Mouse (Mus musculus) gastrocnemius, adult 18-20 months (tissue): ENCODE data around the gene Ifit1bl2. TPM values are rescaled to one million over a fixed set of nuclear protein-coding genes. Genes with fewer than 3 reads are reported as not detected.
A peak's percentile ranks its signal among the peaks of the same experiment; 100 is the strongest.
"Not testable (repeated sequence)": the region's sequence is repeated elsewhere in the genome, so short reads cannot be mapped to it uniquely, and the experiment has no call there.

ENCODE experiments used
- DNase-seq: peaks from one replicate; pipeline ENCODE4 v3.0.0; 2021; ENCODE audit warnings: low spot score
- long read RNA-seq, 2 experiments: library from polyadenylated mRNA; stranded (forward); transcript quantifications; one replicate each; pipeline ENCODE4 v2.0.0; 2021
- total RNA-seq, 2 experiments: library from RNA; stranded (reverse); gene quantifications; 2 replicates each; pipeline ENCODE4 v1.2.3; 2021

The Ifit1bl2 gene
- total RNA-seq: not detected
- long read RNA-seq, experiment 1: 0 reads
- long read RNA-seq, experiment 2: 0 reads

DNA sequence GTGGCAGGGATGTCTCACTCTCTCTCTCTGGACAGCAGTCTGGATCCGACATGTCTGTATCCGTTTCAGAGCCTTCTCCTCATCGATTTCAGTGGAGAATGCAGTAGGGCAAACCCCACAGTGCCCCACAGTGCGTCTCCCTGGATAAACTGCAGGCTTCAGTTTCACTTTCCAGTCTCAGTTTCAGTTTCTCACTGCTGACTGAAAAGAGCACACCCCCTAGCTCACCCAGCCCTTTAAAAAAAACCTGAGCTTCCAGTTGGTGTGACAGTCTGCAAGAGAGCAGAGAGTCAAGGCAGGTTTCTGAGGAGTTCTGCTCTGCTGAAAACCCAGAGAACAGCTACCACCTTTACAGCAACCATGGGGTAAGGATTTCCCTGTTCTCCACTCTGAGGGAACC is at the start of gene Ifit1bl2, which contains the start of gene Ifit1:
Gene Ifit1bl2, minus strand, starts transcription at position 121 of the 400 bp plus-strand sequence.
Gene Ifit1, plus strand, starts transcription at position 249 of the 400 bp plus-strand sequence.
- DNase-seq: peak; percentile 7

DNA sequence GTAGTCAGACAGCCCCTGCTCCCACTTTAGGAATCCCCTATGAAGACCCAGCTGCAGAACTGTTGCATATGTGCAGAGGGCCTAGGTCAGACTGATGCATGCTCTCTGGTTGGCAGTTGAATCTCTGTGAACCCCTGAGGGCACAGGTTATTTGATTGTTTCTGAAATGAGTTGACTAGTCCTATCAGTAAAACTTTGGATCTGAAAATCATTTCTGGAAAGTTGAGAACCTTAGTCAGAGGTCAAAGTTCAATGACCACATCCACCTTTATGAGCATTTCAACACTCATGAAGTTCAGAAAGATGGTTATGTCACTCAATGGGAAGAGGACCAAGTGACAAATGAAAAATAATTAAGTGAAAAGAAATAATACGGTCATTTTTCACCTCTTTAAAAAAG is 45.0 kb upstream of the Ifit1bl2 start:
- DNase-seq: no peak

DNA sequence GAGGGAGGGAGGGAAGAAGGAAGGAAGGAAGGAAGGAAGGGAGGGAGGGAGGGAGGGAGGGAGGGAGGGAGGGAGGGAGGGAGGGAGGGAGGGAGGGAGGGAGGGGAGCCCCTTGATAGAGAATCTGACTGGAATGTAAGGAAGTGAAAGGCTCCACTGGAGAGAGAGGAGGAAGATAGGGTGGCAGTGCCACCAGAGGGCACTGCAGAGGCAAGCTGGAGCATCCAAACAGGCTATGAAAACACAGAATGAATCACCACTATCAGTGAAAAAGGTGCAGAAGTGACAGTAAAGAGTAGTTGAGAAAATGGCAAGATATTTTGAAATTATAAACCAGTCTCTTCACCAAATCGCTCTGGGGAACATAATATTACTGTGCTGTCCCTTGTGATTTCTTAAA is 44.3 kb upstream of the Ifit1bl2 start:
- DNase-seq: no peak

DNA sequence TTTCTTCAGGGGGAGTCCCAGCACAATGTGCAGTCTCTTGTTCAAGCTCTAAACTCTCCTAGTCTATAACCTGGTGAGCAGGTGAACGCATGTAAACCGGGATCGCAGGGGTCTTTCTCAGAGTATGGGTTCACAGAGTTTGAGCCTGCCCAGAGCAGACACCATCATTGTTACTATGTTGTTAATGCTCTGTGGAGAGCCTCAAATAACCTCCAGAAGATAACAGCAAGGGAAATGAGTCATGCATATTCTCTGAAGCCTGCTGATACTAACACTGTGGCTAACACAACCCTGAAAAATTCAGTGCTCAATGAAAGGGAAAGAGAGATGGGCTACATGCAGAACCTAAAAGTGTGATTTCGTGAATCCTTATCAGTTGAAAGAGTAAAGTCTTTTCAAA is 37.9 kb upstream of the Ifit1bl2 start:
- DNase-seq: no peak

DNA sequence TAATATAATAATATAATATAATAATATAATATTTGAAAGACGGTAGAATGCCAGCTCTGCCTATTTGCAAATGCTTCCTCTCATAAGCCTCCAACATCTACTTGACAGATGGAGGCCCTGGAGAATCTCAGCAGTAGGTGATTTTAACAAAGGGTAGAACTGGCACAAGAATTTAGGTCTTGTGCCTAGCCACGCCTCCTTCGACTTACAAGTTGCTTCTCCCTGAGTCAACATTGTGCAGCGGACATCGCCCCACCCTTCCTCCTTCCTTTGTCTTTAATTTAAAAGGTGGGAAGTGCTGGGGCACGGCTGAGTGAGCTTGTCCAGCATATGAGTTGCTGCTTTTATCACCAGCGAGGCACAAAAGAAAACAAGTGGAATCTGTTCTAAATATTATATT is 32.9 kb upstream of the Ifit1bl2 start:
- DNase-seq: peak; percentile 9

DNA sequence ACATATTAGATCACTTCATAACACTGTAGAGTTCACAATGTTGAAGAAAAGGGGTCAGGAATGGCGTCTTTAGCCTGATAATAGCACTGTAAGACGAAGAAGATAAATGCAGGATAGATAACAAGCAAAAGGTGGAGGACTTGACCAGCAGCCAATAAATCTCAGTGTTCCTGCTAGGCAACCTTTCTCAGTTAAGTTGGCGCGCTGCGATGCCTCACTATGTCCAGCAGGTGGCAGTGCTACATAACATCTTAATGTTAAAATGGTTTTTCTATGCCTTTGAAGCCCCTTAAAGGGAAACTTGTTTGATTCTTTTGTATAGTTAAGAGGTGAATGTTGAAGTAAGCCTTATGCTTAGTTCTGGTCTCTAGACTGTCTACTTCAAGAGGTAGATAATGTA is 25.6 kb upstream of the Ifit1bl2 start:
- DNase-seq: peak; percentile 52

DNA sequence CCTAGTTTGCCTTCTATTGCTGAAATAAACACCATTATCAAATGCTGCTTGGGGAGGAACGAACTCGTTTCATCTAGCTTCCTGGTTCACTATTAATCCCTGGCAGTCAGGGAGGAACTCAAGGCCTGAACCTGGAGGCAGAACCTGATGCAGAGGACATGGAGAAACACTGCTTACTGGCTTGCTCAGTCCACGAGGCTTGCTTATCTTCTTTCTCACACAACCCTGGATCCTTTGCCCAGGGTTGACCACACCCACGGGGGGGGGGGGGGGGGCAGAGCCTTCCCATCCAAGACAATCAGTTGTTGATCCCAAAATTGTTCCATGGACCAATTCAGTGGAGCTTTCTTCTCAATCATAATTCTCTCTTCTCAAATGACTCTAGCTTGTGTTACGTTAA is 22.2 kb upstream of the Ifit1bl2 start:
- no peak for DNase-seq

DNA sequence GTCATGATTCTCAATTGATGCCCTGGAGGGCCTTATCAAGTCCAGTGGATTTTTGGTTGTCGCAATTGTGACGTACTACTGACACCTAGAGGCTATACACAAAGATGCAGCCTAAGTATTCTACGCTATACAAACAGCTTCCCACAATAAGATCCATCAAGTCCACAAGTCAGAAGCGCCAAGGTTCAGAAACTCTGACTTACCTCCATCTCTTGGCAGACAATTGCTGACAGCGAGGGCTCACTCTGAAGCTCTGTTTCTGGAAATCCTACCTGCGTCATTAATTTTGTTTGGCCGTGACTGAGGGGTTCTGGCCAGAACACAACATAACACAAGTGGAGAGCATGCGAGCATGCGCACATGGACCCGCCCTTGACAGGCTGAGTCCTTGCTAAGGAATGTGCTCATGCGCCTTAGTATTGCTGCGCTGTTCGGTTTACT is 21.5 kb upstream of the Ifit1bl2 start:
- DNase-seq: peak; percentile 27

DNA sequence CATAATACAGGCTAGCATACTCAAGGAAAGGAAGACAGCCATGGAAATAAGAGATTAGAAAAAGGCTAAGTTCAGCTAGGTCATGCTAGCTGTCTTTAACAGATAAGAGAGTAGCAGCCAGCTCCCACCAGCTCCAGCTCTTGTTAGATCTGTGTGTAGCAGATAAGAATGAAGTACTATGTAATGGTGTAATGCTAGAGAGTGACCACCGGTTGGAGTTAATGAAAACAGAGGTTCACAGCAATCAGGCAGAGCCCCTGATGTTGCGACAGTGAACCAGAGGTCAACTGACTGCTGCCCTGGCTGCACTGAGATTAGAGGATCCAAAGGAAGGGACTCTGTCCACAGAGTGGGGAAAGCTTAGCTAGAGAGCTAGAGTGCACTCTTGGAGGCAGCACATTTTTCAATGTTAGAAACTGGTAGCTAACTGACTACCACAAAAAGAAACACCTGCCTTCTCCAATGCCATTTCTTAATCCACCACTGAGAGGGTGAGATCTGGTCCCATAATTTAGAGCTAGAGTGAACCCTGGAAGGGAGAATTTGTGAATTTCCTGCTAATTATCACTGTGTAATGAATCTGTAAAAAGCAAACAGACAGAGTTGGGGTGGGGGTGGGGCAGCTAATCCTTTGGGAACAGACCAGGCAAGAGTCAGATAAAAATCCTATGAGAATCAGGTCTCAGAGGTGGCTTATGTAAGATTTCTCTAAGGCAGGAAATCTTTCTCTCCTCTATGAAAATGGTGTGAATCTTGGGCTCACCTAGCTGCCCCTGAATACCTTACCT is 16.2 kb upstream of the Ifit1bl2 start:
- DNase-seq: no peak

DNA sequence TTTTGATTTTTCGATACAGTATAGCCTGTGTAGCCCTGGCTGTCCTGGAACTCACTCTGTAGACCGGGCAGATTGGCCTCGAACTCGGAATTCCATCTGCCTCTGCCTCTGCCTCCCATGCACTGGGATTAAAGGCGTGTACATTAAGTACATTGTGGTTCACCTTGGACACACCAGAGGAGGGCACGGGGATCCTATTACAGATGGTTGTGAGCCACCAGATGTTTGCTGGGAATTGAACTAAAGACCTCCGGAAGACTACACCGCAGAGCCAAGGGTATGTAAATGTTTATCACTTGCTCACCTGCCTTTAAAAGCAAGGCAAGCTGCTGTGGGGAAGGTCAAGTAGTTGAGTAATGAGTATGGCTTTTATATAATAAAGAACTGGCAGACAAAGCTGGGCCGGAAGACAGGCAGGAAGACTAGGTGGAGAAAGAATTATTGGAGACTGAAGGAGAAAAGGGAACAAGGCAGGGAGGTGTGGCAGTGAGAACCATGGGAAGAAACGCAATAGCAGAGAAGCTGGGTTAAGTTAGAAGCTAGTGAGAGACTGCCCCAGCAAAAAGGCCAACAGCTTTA is 14.8 kb upstream of the Ifit1bl2 start:
- DNase-seq: no peak

DNA sequence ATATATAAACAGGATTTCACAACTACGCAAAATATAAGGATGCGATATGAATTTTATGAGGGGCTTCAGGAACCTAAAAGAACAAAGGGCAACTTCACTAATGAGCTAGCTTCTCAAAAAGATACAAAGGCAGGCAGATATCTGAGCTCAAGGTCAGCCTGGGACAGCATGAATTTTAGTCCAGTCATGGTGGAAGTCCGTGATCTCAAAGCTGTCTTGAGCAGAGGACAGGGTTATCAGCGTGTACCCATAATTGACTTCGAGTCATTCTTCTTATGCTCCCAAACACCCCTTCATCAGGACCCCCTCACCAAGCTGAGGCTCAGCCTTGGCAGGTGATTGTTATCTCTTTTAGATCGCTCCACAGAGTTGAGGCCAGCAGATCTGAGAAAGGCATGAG is 10.5 kb upstream of the Ifit1bl2 start:
- no peak for DNase-seq

DNA sequence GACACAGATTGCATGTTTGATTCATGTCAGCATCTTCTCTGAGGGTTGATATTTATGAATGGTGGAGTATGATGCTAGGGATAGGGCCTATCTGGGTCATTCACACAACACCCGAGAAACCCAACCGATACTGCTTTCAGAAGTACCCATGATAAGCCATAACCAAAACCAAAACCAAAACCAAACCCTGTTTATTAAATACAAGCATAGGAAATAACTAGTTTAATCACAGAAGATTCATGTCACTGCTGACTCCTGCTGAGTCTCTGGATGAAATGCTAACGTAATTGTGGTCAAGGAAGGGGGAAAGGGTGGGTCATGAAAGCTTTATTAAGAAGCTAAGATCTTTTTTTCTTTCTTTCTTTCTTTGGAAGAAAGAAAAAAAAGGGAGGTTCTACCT is 9.7 kb upstream of the Ifit1bl2 start:
- DNase-seq: no peak

DNA sequence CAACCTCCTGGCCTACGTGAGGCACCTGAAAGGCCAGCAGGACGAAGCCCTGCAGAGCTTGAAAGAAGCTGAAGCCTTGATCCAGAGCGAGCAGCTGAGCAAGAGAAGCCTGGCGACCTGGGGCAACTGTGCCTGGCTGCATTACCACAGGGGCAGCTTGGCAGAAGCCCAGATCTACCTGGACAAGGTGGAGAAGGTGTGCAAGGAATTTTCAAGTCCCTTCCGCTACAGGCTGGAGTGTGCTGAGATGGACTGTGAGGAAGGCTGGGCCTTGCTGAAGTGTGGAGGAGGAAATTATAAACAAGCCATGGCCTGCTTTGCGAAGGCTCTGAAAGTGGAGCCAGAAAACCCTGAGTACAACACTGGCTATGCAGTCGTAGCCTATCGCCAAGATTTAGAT is 7.1 kb upstream of the Ifit1bl2 start:
- not testable (repeated sequence) for DNase-seq

DNA sequence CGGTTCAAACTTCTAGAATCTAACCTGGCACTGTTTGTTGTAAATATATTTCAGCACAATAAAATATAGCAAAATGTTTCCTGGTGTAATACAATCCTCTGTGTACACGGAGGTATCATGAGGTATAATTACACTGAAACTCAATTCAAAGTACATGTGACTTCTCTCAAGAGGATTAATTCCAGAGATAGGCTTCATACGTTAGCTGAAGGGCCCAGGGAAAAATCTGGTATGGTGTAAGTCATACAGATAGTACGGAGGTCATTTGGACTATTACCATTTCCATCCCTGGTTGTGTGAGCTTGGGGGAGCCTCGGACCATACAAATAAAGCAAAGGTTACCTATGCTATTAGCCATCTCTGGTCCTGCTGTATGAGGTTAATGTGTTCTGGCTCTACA is 2.1 kb upstream of the Ifit1bl2 start:
- DNase-seq: no peak

DNA sequence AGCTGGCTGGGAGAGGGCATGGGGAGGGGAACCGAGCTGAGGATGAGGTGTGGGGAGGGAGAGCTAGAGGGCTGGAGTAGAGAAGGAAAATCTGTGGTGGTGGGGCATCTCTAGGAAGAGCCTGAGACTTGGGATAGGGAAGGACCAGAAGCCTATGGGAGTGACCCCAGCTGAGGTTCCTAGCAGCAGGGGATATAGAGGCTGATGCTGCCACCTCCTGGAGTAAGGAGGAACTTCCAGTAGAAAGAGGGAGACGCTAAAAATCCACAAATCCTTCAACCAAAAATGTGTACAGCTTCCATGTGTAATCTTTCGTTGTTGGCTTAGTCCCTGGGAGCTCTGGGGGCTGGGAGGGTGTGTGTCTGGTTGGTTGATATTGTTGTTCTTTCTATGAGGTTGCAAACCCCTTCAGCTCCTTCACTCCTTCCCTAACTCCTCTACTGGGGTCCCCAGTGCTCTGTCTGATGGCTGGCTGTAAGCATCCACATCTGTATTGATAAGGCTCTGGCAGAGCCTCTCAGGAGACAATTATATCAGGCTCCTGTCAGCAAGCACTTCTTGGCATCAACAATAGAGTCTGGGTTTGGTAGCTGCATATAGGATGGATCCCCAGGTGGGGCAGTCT is 3.5 kb downstream of the Ifit1bl2 start:
- DNase-seq: peak; percentile 43

DNA sequence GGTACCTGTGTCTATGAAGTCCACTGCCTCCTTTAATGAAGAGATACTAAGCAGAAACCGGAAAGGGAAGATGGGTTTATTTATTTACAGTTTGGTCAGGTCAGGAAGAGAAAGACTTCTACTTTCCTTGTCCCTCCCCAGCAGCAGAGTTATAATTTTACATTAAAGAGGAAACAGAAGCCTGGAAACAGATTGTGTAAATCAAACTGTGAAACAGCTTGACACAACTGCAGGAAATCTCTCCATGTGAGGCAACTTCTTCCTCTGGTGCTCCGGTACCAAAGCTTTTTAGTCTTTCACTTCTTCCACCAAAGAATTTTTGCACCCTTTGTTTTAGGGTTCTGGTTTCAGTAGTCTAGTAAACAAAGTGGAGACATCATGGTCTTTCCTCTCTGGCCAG is 7.1 kb downstream of the Ifit1bl2 start:
- DNase-seq: no peak

DNA sequence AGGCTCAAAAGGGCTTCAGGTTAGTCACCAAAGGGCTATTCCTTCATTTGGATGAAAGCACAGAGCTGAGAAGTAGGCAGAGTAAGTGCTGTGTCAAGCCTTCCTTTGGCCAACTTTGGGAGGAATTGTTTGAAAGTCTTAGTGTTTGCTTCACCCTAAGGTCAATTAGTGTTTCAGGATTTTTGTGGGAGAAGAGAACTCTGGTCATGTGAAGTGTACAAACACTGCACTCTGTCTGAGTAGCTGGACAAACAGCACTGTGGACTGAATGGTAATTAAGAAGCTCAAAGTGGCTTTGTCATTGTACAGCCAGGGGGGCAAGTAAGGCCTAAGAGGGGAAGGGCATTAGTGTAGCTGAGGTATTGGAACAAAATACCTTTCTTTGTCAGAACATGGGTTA is 9.1 kb downstream of the Ifit1bl2 start:
- no peak for DNase-seq

DNA sequence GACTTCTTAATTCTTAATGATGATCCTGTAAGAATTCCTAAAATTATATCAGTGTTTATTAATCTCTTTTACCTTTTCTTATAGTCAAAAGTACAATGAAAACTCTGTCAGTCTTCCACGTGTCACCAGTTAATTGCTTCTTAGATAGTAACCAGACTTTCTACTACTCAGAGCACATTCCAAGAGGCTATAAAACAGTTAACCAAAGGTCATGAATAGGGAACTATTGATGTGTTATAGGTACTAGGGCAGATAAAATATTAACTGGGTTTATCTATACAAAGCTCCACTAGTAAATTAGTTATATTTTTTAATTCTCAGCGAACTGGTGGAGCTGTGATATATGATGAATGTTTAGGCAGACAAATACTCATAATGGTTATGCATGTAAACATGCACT is 13.0 kb downstream of the Ifit1bl2 start:
- no peak for DNase-seq

DNA sequence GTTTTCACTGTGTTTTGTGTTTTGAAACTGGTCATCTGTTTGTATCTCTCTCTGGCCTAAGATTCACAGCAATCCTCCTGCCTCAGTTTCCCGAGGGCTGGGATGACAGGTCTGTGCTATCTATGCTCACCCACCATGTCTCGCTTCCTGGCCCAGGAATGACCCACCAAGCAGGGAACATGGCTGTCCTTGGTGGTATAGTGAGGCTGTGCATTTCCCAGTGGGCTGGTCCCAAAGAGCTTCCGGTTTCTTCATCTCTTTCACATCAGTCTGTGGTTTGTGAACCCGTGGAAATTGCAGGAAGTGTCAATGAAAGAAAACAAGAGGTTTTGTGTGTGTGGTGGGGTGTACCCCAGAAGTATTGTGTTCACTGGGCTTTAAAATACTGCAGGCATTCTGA is 15.9 kb downstream of the Ifit1bl2 start:
- DNase-seq: no peak

DNA sequence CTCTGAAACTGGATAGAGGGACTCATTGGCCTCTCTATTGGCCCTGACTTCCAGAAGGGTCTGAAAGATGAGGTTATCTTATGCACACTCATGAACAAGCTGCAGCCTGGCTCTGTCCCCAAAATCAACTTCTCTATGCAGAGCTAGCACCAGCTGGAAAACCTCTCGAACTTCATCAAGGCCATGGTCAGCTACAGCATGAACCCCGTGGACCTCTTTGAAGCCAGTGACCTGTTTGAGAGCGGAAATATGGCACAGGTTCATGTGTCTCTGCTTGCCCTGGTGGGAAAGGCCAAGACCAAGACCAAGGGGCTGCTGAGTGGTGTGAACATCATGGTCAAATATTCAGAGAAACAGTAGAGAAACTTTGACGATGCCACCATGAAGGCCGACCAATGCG is 16.8 kb downstream of the Ifit1bl2 start:
- DNase-seq: no peak

DNA sequence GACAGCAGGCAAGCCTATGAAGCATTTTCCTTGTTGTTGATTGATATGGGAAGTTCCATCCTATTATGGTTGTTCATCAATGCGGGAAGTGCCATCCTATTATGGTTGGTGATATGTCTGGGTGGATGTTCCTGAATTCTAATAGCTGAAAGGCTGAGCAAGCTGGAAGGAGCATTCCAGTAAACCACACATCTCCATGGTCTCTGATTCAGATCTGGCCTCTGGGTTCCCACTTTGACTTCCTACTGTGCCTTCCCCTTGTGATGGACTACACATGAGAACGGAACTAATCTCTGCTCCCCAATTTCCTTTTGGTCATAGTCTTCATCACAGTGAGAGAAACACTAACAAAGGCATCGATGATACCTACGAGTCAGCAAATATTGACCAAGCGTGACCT is 19.7 kb downstream of the Ifit1bl2 start:
- no peak for DNase-seq

DNA sequence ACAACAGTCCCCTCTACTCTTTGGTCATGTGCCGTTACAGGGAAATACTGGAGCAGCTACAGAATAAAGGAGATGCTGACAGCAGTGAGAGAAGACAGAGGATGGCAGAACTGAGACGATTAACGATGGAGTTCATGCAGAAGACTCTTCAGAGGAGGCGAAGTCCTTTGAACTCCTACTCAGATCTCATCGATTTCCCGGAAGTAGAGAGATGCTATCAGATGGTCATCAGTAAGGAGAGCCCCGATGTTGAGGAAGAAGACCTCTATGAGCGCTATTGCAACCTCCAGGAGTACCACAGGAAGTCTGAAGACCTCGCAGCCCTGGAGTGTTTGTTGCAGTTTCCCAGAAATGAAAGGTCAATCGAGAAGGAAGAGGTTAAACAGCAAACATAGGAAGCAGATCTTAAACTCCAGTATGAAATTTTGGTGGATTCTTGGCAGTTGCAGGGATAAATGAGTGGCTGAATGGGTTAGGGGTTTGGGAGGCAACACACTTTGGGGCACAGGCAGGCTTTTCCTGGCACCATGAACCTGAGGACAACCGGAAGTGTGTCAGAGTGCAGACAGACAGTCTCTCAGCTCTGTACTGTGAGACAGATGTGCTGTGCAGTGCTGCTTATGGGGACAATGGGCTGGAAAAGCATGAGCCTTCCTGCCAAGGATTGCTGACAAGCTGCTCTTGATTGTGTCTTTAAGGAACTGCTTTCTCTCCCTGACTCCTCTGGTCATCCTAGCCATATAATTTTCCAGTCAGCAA is 28.1 kb downstream of the Ifit1bl2 start:
- DNase-seq: not testable (repeated sequence)
